In genomic region chr10:115382846-115383643, GRCm38 (mm10) we compare ENCODE assay signal across 8 mouse cellular contexts. TPM values are rescaled to one million over a fixed set of nuclear protein-coding genes. Genes with fewer than 3 reads are reported as not detected.
DNase-seq lines count a peak whose midpoint lies in the region; ATAC-seq and TF ChIP-seq lines count a peak whose summit lies in the region.

No protein-coding gene starts in this region.

- 27% methylated on average over 12 of the region's 12 CpGs for WGBS in lung, postnatal 0 days
- WGBS in embryonic facial prominence, embryonic 14.5 days, result 24% methylated on average over 12 of the region's 12 CpGs
- WGBS in limb, embryonic 13.5 days, result 44% methylated on average over 12 of the region's 12 CpGs
- 36% methylated on average over 12 of the region's 12 CpGs for WGBS in stomach, embryonic 14.5 days

- H3K27me3 ChIP-seq in lung, postnatal 0 days (replicated peaks; ENCODE audit: insufficient read depth, low read length), result no peaks in the 10 kb centered on the region
- no peaks in the 10 kb centered on the region for H3K27me3 ChIP-seq in embryonic facial prominence, embryonic 14.5 days (replicated peaks; ENCODE audit: control insufficient read depth, insufficient read depth, low read length)
- H3K27me3 ChIP-seq in limb, embryonic 13.5 days, result no peaks in the 10 kb centered on the region
- H3K27me3 ChIP-seq in stomach, embryonic 14.5 days (ENCODE audit: control insufficient read depth, insufficient read depth, low read length), result no peaks in the 10 kb centered on the region

- TF ChIP-seq CTCF in lung, postnatal 0 days (IDR thresholded peaks at IDR 0.05), result no peak

- no peak for TF ChIP-seq EP300 in lung, postnatal 0 days (IDR thresholded peaks at IDR 0.05)

- no peak for DNase-seq in lung, postnatal 0 days (ENCODE audit: low spot score)
- DNase-seq in lung, postnatal 25 days (ENCODE audit: low spot score), result no peak
- DNase-seq in embryonic facial prominence, embryonic 14.5 days (ENCODE audit: low spot score), result no peak
- no peak for DNase-seq in ovary, postnatal 10 days (ENCODE audit: low spot score)
- DNase-seq in adrenal gland, adult 2 months, result no peak

- peak overlapping the region; percentile 92; the same call in 1 of the 2 replicates for H3K4me3 ChIP-seq in lung, postnatal 0 days (ENCODE audit: low read depth, low read length)
- peak overlapping the region; percentile 97 for H3K4me3 ChIP-seq in embryonic facial prominence, embryonic 14.5 days (ENCODE audit: low read depth, low read length)
- H3K4me3 ChIP-seq in limb, embryonic 13.5 days, result peak overlapping the region; percentile 93
- peak overlapping the region; percentile 96 for H3K4me3 ChIP-seq in stomach, embryonic 14.5 days (ENCODE audit: low read depth, low read length)

- H3K4me2 ChIP-seq in lung, postnatal 0 days (replicated peaks; ENCODE audit: low read depth, low read length), result peak overlapping the region; percentile 57
- H3K4me2 ChIP-seq in embryonic facial prominence, embryonic 14.5 days (ENCODE audit: low read depth, low read length), result peak overlapping the region; percentile 70
- H3K4me2 ChIP-seq in limb, embryonic 13.5 days (replicated peaks), result peak overlapping the region; percentile 76
- peak overlapping the region; percentile 52 for H3K4me2 ChIP-seq in stomach, embryonic 14.5 days (replicated peaks; ENCODE audit: low read depth, low read length)

- H3K4me1 ChIP-seq in lung, postnatal 0 days (ENCODE audit: insufficient read depth, low read depth, low read length), result no peaks in the 10 kb centered on the region
- H3K4me1 ChIP-seq in embryonic facial prominence, embryonic 14.5 days (ENCODE audit: control insufficient read depth, insufficient read depth, low read length), result peaks cover 18% of the 10 kb centered on the region
- H3K4me1 ChIP-seq in limb, embryonic 13.5 days, result peaks cover 26% of the 10 kb centered on the region
- H3K4me1 ChIP-seq in stomach, embryonic 14.5 days (ENCODE audit: control insufficient read depth, insufficient read depth, low read length), result peaks cover 22% of the 10 kb centered on the region

- H3K27ac ChIP-seq in lung, postnatal 0 days (ENCODE audit: low read length), result peak overlapping the region; percentile 33
- peak overlapping the region; percentile 99; the same call in 1 of the 2 replicates for H3K27ac ChIP-seq in embryonic facial prominence, embryonic 14.5 days (replicated peaks; ENCODE audit: low read depth, low read length)
- peak overlapping the region; percentile 98; the same call in 1 of the 2 replicates for H3K27ac ChIP-seq in limb, embryonic 13.5 days
- peak overlapping the region; percentile 2; the same call in 1 of the 2 replicates for H3K27ac ChIP-seq in stomach, embryonic 14.5 days (ENCODE audit: low read length)

- no peaks in the 10 kb centered on the region for H3K36me3 ChIP-seq in lung, postnatal 0 days (ENCODE audit: insufficient read depth, low read length)
- H3K36me3 ChIP-seq in embryonic facial prominence, embryonic 14.5 days (ENCODE audit: control insufficient read depth, insufficient read depth, low read length), result 0 out of 2 replicates have a peak, but pooled peaks cover 4% of the 10 kb centered on the region
- H3K36me3 ChIP-seq in limb, embryonic 13.5 days, result peaks cover 5% of the 10 kb centered on the region; the same call in 1 of the 2 replicates
- no peaks in the 10 kb centered on the region for H3K36me3 ChIP-seq in stomach, embryonic 14.5 days (ENCODE audit: control insufficient read depth, insufficient read depth, low read length)

- no peak for ATAC-seq in lung, postnatal 0 days
- no peak for ATAC-seq in embryonic facial prominence, embryonic 14.5 days (ENCODE audit: low read depth)
- ATAC-seq in limb, embryonic 13.5 days (ENCODE audit: low FRiP score, low read depth), result no peak
- no peak for ATAC-seq in stomach, embryonic 14.5 days (ENCODE audit: insufficient number of reproducible peaks, insufficient read depth, low FRiP score, low read depth)
- ATAC-seq in granulocyte monocyte progenitor cell, adult 5-6 weeks (replicated peaks; ENCODE audit: poor library complexity, severe bottlenecking), result no peak

- H3K9me3 ChIP-seq in lung, postnatal 0 days (ENCODE audit: low read length), result no peaks in the 10 kb centered on the region
- H3K9me3 ChIP-seq in embryonic facial prominence, embryonic 14.5 days (ENCODE audit: control insufficient read depth, low read length), result no peaks in the 10 kb centered on the region
- H3K9me3 ChIP-seq in limb, embryonic 13.5 days, result no peaks in the 10 kb centered on the region
- H3K9me3 ChIP-seq in stomach, embryonic 14.5 days (ENCODE audit: control insufficient read depth, low read depth, low read length), result no peaks in the 10 kb centered on the region

- H3K9ac ChIP-seq in lung, postnatal 0 days (replicated peaks; ENCODE audit: low read depth), result 0 out of 2 replicates have a peak overlapping the region, but pooled peaks have one; percentile 1
- peak overlapping the region; percentile 97 for H3K9ac ChIP-seq in embryonic facial prominence, embryonic 14.5 days (ENCODE audit: low read depth, low read length)
- H3K9ac ChIP-seq in limb, embryonic 13.5 days, result peak overlapping the region; percentile 97
- no peak overlapping the region for H3K9ac ChIP-seq in stomach, embryonic 14.5 days (replicated peaks; ENCODE audit: low read depth, low read length)

RNA-seq across cellular contexts. Expression of gene Thap2, which starts 1.2 kb away (rescaled TPM):
- polyA plus RNA-seq in lung, postnatal 0 days (2015; fragmentation: Nextera tagmentation; extraction: Ambion mirVana), result 16.2 and 17.4 TPM in 2 replicates
- polyA plus RNA-seq in embryonic facial prominence, embryonic 14.5 days (2014; fragmentation: Nextera tagmentation; extraction: Ambion mirVana), result 14.3 and 15.6 TPM in 2 replicates
- 26.7 and 29.7 TPM in 2 replicates for polyA plus RNA-seq in limb, embryonic 13.5 days (2015; fragmentation: Nextera tagmentation; extraction: Ambion mirVana)
- polyA plus RNA-seq in stomach, embryonic 14.5 days (2014; fragmentation: Nextera tagmentation; extraction: Ambion mirVana), result 23.4 and 25.2 TPM in 2 replicates
- total RNA-seq in granulocyte monocyte progenitor cell, adult 5-6 weeks (2014; fragmentation: Nextera tagmentation), result 11.6 and 12.4 TPM in 2 replicates
- total RNA-seq in granulocyte monocyte progenitor cell, adult 5-6 weeks (2017), result 6.7 and 9.7 TPM in 2 replicates
- 10 to 100 TPM; 12.0 to 13.6 TPM for total RNA-seq in adrenal gland, adult 2 months (2021)
- polyA plus RNA-seq in adrenal gland, adult 2 months (2012; rRNA removed), result 5.3 and 5.9 TPM in 2 replicates

RNA-seq across cellular contexts. Expression of gene Zfc3h1, which starts 1.7 kb away (rescaled TPM):
- polyA plus RNA-seq in lung, postnatal 0 days (2015; fragmentation: Nextera tagmentation; extraction: Ambion mirVana), result 13.9 and 17.0 TPM in 2 replicates
- 26.6 and 27.4 TPM in 2 replicates for polyA plus RNA-seq in embryonic facial prominence, embryonic 14.5 days (2014; fragmentation: Nextera tagmentation; extraction: Ambion mirVana)
- 22.2 and 22.6 TPM in 2 replicates for polyA plus RNA-seq in limb, embryonic 13.5 days (2015; fragmentation: Nextera tagmentation; extraction: Ambion mirVana)
- polyA plus RNA-seq in stomach, embryonic 14.5 days (2014; fragmentation: Nextera tagmentation; extraction: Ambion mirVana), result 30.9 and 36.0 TPM in 2 replicates
- total RNA-seq in granulocyte monocyte progenitor cell, adult 5-6 weeks (2014; fragmentation: Nextera tagmentation), result 54.8 and 72.9 TPM in 2 replicates
- 21.4 and 36.5 TPM in 2 replicates for total RNA-seq in granulocyte monocyte progenitor cell, adult 5-6 weeks (2017)
- 10 to 100 TPM; 32.0 to 44.5 TPM for total RNA-seq in adrenal gland, adult 2 months (2021)
- polyA plus RNA-seq in adrenal gland, adult 2 months (2012; rRNA removed), result 6.0 and 6.6 TPM in 2 replicates

RNA-seq across cellular contexts. Expression of gene Tmem19, which starts 20.7 kb away (rescaled TPM):
- 26.0 and 31.1 TPM in 2 replicates for polyA plus RNA-seq in lung, postnatal 0 days (2015; fragmentation: Nextera tagmentation; extraction: Ambion mirVana)
- polyA plus RNA-seq in embryonic facial prominence, embryonic 14.5 days (2014; fragmentation: Nextera tagmentation; extraction: Ambion mirVana), result 29.3 and 36.2 TPM in 2 replicates
- 25.3 and 27.7 TPM in 2 replicates for polyA plus RNA-seq in limb, embryonic 13.5 days (2015; fragmentation: Nextera tagmentation; extraction: Ambion mirVana)
- polyA plus RNA-seq in stomach, embryonic 14.5 days (2014; fragmentation: Nextera tagmentation; extraction: Ambion mirVana), result 32.4 and 40.3 TPM in 2 replicates
- 13.3 and 15.2 TPM in 2 replicates for total RNA-seq in granulocyte monocyte progenitor cell, adult 5-6 weeks (2014; fragmentation: Nextera tagmentation)
- 13.0 and 23.7 TPM in 2 replicates for total RNA-seq in granulocyte monocyte progenitor cell, adult 5-6 weeks (2017)
- 10 to 100 TPM; 28.6 to 30.6 TPM for total RNA-seq in adrenal gland, adult 2 months (2021)
- polyA plus RNA-seq in adrenal gland, adult 2 months (2012; rRNA removed), result 7.8 and 12.1 TPM in 2 replicates

Comparison
In these comparisons a context has a peak if more than half of its experiments do, and no peak if none do; other contexts are left out.
1. H3K27ac ChIP-seq: peak in every context shown above with its lines; median percentile 99 in embryonic facial prominence, embryonic 14.5 days; 98 in limb, embryonic 13.5 days; 33 in lung, postnatal 0 days; 2 in stomach, embryonic 14.5 days.